Mouse (Mus musculus): ENCODE data around the gene Pmpca. TPM values are rescaled to one million over a fixed set of nuclear protein-coding genes. Genes with fewer than 3 reads are reported as not detected.

Pmpca gene
- total and polyA plus RNA-seq, 2 experiments, result 38.2 to 52.0 TPM

DNA sequence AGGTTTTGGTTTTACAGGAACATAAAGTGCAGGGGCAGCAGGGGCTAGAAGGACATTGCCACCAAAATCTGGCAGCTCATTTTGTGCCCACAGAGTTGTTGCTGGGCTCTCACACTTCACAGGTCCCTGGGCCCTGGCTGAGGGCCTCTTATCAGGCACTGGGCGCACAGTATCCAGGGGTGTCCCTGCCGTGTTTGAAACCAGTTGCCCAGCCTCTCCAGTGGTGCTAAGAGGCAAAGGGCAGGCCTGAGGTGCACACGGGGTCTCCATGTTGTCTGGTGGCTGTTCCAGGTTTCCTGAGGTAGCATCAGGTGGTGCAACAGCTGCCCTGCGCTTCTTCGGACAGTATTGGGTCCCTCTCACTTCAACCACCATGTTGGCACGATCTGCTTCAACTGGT lies 50.5 kb downstream of the Pmpca start:
- H3K79me2 ChIP-seq (ENCODE audit: control insufficient read depth, insufficient read depth, low read length), result peaks cover 30% of the 10 kb centered on the region; the same call in 1 of the 2 replicates
- 0 out of 2 replicates have a peak overlapping the region, but pooled peaks have one; percentile 11 for H3K27ac ChIP-seq (replicated peaks; ENCODE audit: insufficient read depth, low read depth, low read length)
- H3K27me3 ChIP-seq (ENCODE audit: control insufficient read depth, insufficient read depth, low read length), result no peaks in the 10 kb centered on the region
- no peak overlapping the region for H3K4me3 ChIP-seq (ENCODE audit: insufficient read depth, low read depth, low read length)
- peaks cover 37% of the 10 kb centered on the region for H3K4me1 ChIP-seq (ENCODE audit: control insufficient read depth, insufficient read depth, low read length)
- no peak for DNase-seq (ENCODE audit: extremely low read depth, low read depth, low spot score)
- H3K9ac ChIP-seq (ENCODE audit: low read depth, low read length), result no peak overlapping the region
- TF ChIP-seq CTCF (IDR thresholded peaks at IDR 0.05; ENCODE audit: low read depth, low read length) (no peak), POLR2A (IDR thresholded peaks at IDR 0.05; ENCODE audit: extremely low read depth, insufficient read depth, low read length) (no peak)
- H3K36me3 ChIP-seq (ENCODE audit: control insufficient read depth, insufficient read depth, low read length), result peaks cover 40% of the 10 kb centered on the region
- 67% methylated on average over 6 of the region's 6 CpGs for WGBS

DNA sequence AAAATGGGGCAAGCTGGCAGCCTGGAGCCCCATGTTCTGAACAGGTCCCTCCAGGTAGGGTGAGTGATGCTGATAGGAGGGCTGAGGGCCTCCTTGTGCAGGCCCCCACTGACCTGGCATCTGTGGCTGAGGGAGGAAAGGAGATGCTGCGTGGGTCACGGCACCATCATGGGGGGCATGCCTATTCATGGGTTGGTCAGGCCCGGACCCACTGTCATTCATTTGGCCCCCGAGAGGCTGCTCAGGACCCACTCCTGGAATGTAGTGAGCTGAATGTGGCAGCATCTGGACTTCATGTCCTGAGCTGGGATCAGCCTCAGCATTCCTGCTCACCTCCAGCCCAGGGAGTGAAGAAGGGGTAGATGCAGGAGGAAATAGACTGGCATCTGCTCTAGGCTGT lies 52.1 kb downstream of the Pmpca start:
- WGBS, result 92% methylated on average over 4 of the region's 4 CpGs
- Histone ChIP-seq H3K9ac (ENCODE audit: low read depth, low read length) (no peak overlapping the region), H3K79me2 (ENCODE audit: control insufficient read depth, insufficient read depth, low read length) (peaks cover 33% of the 10 kb centered on the region; the same call in 1 of the 2 replicates), H3K27ac (replicated peaks; ENCODE audit: insufficient read depth, low read depth, low read length) (no peak overlapping the region), H3K36me3 (ENCODE audit: control insufficient read depth, insufficient read depth, low read length) (peaks cover 31% of the 10 kb centered on the region), H3K27me3 (ENCODE audit: control insufficient read depth, insufficient read depth, low read length) (no peaks in the 10 kb centered on the region), H3K4me3 (ENCODE audit: insufficient read depth, low read depth, low read length) (no peak overlapping the region), H3K4me1 (ENCODE audit: control insufficient read depth, insufficient read depth, low read length) (peaks cover 24% of the 10 kb centered on the region)
- DNase-seq (ENCODE audit: extremely low read depth, low read depth, low spot score), result no peak
- TF ChIP-seq POLR2A (IDR thresholded peaks at IDR 0.05; ENCODE audit: extremely low read depth, insufficient read depth, low read length) (no peak), CTCF (IDR thresholded peaks at IDR 0.05; ENCODE audit: low read depth, low read length) (no peak)

GRCm38 (mm10) chr2:26441688-26442087 lies 52.5 kb downstream of the Pmpca start:
- Histone ChIP-seq H3K4me3 (ENCODE audit: insufficient read depth, low read depth, low read length) (no peak overlapping the region), H3K36me3 (ENCODE audit: control insufficient read depth, insufficient read depth, low read length) (peaks cover 30% of the 10 kb centered on the region), H3K79me2 (ENCODE audit: control insufficient read depth, insufficient read depth, low read length) (peaks cover 34% of the 10 kb centered on the region; the same call in 1 of the 2 replicates), H3K4me1 (ENCODE audit: control insufficient read depth, insufficient read depth, low read length) (peaks cover 25% of the 10 kb centered on the region), H3K27me3 (ENCODE audit: control insufficient read depth, insufficient read depth, low read length) (no peaks in the 10 kb centered on the region), H3K27ac (replicated peaks; ENCODE audit: insufficient read depth, low read depth, low read length) (no peak overlapping the region), H3K9ac (ENCODE audit: low read depth, low read length) (no peak overlapping the region)
- no peak for DNase-seq (ENCODE audit: extremely low read depth, low read depth, low spot score)
- TF ChIP-seq POLR2A (IDR thresholded peaks at IDR 0.05; ENCODE audit: extremely low read depth, insufficient read depth, low read length) (no peak), CTCF (IDR thresholded peaks at IDR 0.05; ENCODE audit: low read depth, low read length) (no peak)
- WGBS, result 17% methylated on average over 5 of the region's 5 CpGs

- TF ChIP-seq POLR2A (IDR thresholded peaks at IDR 0.05; ENCODE audit: extremely low read depth, insufficient read depth, low read length), result no peak
- no peak for TF ChIP-seq CTCF (IDR thresholded peaks at IDR 0.05; ENCODE audit: low read depth, low read length)
- H3K4me1 ChIP-seq (ENCODE audit: control insufficient read depth, insufficient read depth, low read length), result peaks cover 21% of the 10 kb centered on the region
- H3K4me3 ChIP-seq (ENCODE audit: insufficient read depth, low read depth, low read length), result no peak overlapping the region
- WGBS, result 37% methylated on average over 1 of the region's 1 CpGs
- no peak for DNase-seq (ENCODE audit: extremely low read depth, low read depth, low spot score)
- no peak overlapping the region for H3K27ac ChIP-seq (replicated peaks; ENCODE audit: insufficient read depth, low read depth, low read length)
- peaks cover 28% of the 10 kb centered on the region for H3K36me3 ChIP-seq (ENCODE audit: control insufficient read depth, insufficient read depth, low read length)
- no peak overlapping the region for H3K9ac ChIP-seq (ENCODE audit: low read depth, low read length)
- no peaks in the 10 kb centered on the region for H3K27me3 ChIP-seq (ENCODE audit: control insufficient read depth, insufficient read depth, low read length)
- peaks cover 44% of the 10 kb centered on the region; the same call in 1 of the 2 replicates for H3K79me2 ChIP-seq (ENCODE audit: control insufficient read depth, insufficient read depth, low read length)
Observed at GRCm38 (mm10) chr2:26442843-26443242, 53.7 kb downstream of the Pmpca start.

- peak overlapping the region; percentile 97 for H3K9ac ChIP-seq (ENCODE audit: low read depth, low read length)
- H3K79me2 ChIP-seq (ENCODE audit: control insufficient read depth, insufficient read depth, low read length), result peaks cover 43% of the 10 kb centered on the region; the same call in 1 of the 2 replicates
- no peak for TF ChIP-seq CTCF (IDR thresholded peaks at IDR 0.05; ENCODE audit: low read depth, low read length)
- TF ChIP-seq POLR2A (IDR thresholded peaks at IDR 0.05; ENCODE audit: extremely low read depth, insufficient read depth, low read length), result no peak
- no peaks in the 10 kb centered on the region for H3K27me3 ChIP-seq (ENCODE audit: control insufficient read depth, insufficient read depth, low read length)
- DNase-seq (ENCODE audit: extremely low read depth, low read depth, low spot score), result no peak
- peaks cover 23% of the 10 kb centered on the region for H3K36me3 ChIP-seq (ENCODE audit: control insufficient read depth, insufficient read depth, low read length)
- WGBS, result 4% methylated on average over 3 of the region's 3 CpGs
- H3K4me3 ChIP-seq (ENCODE audit: insufficient read depth, low read depth, low read length), result peak overlapping the region; percentile 94
- peaks cover 14% of the 10 kb centered on the region for H3K4me1 ChIP-seq (ENCODE audit: control insufficient read depth, insufficient read depth, low read length)
- peak overlapping the region; percentile 93 for H3K27ac ChIP-seq (replicated peaks; ENCODE audit: insufficient read depth, low read depth, low read length)
Observed at GRCm38 (mm10) chr2:26443876-26444275, 54.7 kb downstream of the Pmpca start.

DNA sequence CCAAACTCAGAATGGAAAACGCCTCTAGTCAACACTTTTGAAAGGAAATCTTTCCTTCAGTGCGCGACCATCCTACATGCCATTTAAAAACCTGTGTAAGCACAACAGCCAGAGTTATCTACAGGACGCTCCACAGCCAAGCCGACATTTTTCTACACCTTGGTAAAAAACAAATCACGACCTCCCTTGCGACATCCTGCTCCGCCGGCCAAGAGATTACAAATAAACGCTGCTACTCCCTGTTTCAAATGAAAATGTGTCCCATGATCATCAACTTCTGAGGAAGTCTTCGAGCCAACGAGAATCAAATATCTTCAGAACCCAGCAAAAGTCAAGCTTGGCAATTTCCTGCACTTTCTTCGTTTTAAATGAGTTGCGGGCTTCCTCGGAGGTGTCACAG lies 55.2 kb downstream of the Pmpca start:
- peaks cover 43% of the 10 kb centered on the region; the same call in 1 of the 2 replicates for H3K79me2 ChIP-seq (ENCODE audit: control insufficient read depth, insufficient read depth, low read length)
- peak overlapping the region; percentile 94 for H3K4me3 ChIP-seq (ENCODE audit: insufficient read depth, low read depth, low read length)
- peak overlapping the region; percentile 97 for H3K9ac ChIP-seq (ENCODE audit: low read depth, low read length)
- peaks cover 12% of the 10 kb centered on the region for H3K4me1 ChIP-seq (ENCODE audit: control insufficient read depth, insufficient read depth, low read length)
- H3K36me3 ChIP-seq (ENCODE audit: control insufficient read depth, insufficient read depth, low read length), result peaks cover 21% of the 10 kb centered on the region
- H3K27me3 ChIP-seq (ENCODE audit: control insufficient read depth, insufficient read depth, low read length), result no peaks in the 10 kb centered on the region
- DNase-seq (ENCODE audit: extremely low read depth, low read depth, low spot score), result peak; percentile 83
- peak overlapping the region; percentile 93 for H3K27ac ChIP-seq (replicated peaks; ENCODE audit: insufficient read depth, low read depth, low read length)
- WGBS, result under 1% methylated on average over 15 of the region's 15 CpGs
- TF ChIP-seq POLR2A (IDR thresholded peaks at IDR 0.05; ENCODE audit: extremely low read depth, insufficient read depth, low read length) (no peak), CTCF (IDR thresholded peaks at IDR 0.05; ENCODE audit: low read depth, low read length) (no peak)
